Mouse (Mus musculus) neural tube, embryonic 13.5 days (tissue): ENCODE data around the gene Egfl8. TPM values are rescaled to one million over a fixed set of nuclear protein-coding genes. Genes with fewer than 3 reads are reported as not detected.

Experiments used
- ATAC-seq: fragments of 200-750 bp; cut with Nextera tagmentation; 2 replicates; pipeline ENCODE4 v1.8.0; 2017; ENCODE audit warnings: low read depth, mild to moderate bottlenecking, moderate TSS enrichment, moderate library complexity
- H3K27ac ChIP-seq: fragments of 300-500 bp; sonication (generic); replicated peaks from 2 replicates; pipeline ENCODE4 v1.5.1; 2015; ENCODE audit warnings: moderate library complexity, mild to moderate bottlenecking, inconsistent platforms
- H3K27me3 ChIP-seq: fragments of 300-500 bp; sonication (generic); 2 replicates; pipeline ENCODE4 v1.6.1; 2015; ENCODE audit warnings: mild to moderate bottlenecking, inconsistent platforms
- H3K36me3 ChIP-seq: fragments of 300-500 bp; sonication (generic); 2 replicates; pipeline ENCODE4 v1.6.1; 2015; ENCODE audit warnings: mild to moderate bottlenecking, inconsistent platforms
- H3K4me1 ChIP-seq: fragments of 300-500 bp; sonication (generic); replicated peaks from 2 replicates; pipeline ENCODE4 v1.6.1; 2015; ENCODE audit warnings: inconsistent platforms
- H3K4me2 ChIP-seq: fragments of 300-500 bp; sonication (generic); 2 replicates; pipeline ENCODE4 v1.6.1; 2015; ENCODE audit warnings: inconsistent platforms, mild to moderate bottlenecking, moderate library complexity
- H3K4me3 ChIP-seq: fragments of 300-500 bp; sonication (generic); 2 replicates; pipeline ENCODE4 v1.5.1; 2015; ENCODE audit warnings: mild to moderate bottlenecking, inconsistent platforms
- H3K9ac ChIP-seq: fragments of 300-500 bp; sonication (generic); 2 replicates; pipeline ENCODE4 v1.6.1; 2015; ENCODE audit warnings: moderate library complexity, mild to moderate bottlenecking, inconsistent platforms
- H3K9me3 ChIP-seq: fragments of 300-500 bp; sonication (generic); 2 replicates; pipeline ENCODE4 v1.6.1; 2016; ENCODE audit warnings: inconsistent platforms
- WGBS: fragments of 180-500 bp; shearing (Covaris S2); methylation state at CpG from one replicate; pipeline ENCODE4 v1.1.7; 2015; 5-methylcytosine and 5-hydroxymethylcytosine counted together
- polyA plus RNA-seq: library from polyadenylated mRNA; unstranded; fragments of >200 nt; fragmentation: Nextera tagmentation; extraction: Ambion mirVana; gene quantifications from 2 replicates; pipeline ENCODE4 v1.2.1, GENCODE M21; 2015

The Egfl8 gene
- polyA plus RNA-seq, 1 experiment from 2014 or later = 28.4 TPM

DNA sequence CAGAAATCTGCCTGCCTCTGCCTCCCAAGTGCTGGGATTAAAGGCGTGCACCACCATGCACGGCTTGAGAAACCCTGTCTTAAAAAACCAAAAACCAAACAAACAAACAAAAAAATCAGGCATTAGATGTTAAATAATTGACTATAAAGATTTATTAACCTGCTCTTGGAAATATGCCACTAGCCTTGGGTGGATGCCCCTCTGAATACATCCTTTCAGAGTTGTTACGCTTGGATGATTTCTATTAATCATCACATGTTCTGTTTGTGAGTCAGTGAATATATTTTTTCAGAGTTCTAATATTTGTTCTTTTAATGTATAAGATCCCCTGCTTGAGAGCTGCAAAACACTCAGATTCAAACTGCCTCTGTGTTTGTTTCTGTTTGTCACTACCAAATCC, 9.2 kb upstream of the Egfl8 start:
- WGBS = 95% methylated on average over 3 of the region's 3 CpGs
- H3K36me3 ChIP-seq = peaks cover 40% of the 10 kb centered on the region
- H3K4me1 ChIP-seq = peaks cover 36% of the 10 kb centered on the region
- H3K4me2 ChIP-seq = no peak overlapping the region
- H3K27me3 ChIP-seq = peaks cover 5% of the 10 kb centered on the region
- no peak overlapping the region for H3K4me3 ChIP-seq
- no peak overlapping the region for H3K27ac ChIP-seq
- H3K9me3 ChIP-seq = no peaks in the 10 kb centered on the region
- no peak overlapping the region for H3K9ac ChIP-seq
- no peak for ATAC-seq

DNA sequence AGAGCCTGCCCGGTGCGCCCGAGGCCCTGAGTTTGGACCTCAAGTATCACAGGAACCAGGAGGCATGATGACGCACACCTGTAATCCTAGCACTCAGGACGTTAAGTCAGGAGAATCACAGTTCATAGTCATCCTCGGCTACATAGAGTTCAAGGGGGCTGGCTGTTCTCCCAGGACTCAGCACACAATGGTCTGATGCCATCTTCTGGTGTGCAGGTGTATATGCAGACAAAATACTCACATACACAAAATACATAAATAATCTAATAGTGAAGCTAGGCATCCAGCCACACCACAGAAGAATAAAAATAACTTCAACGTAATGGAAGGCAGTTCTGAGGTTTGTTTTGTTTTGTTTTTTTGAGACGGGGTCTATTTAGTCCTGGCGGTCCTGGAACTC, 7.4 kb upstream of the Egfl8 start:
- Histone ChIP-seq H3K9me3 (no peaks in the 10 kb centered on the region), H3K9ac (no peak overlapping the region), H3K27me3 (no peaks in the 10 kb centered on the region), H3K4me1 (peaks cover 18% of the 10 kb centered on the region), H3K4me2 (no peak overlapping the region), H3K4me3 (no peak overlapping the region), H3K27ac (no peak overlapping the region), H3K36me3 (peaks cover 47% of the 10 kb centered on the region)
- ATAC-seq = no peak
- WGBS = 88% methylated on average over 9 of the region's 9 CpGs

GRCm38 (mm10) chr17:34621006-34621405, 5.2 kb upstream of the Egfl8 start:
- H3K27me3 ChIP-seq = no peaks in the 10 kb centered on the region
- H3K4me3 ChIP-seq = no peak overlapping the region
- WGBS = 85% methylated on average over 8 of the region's 8 CpGs
- H3K9me3 ChIP-seq = no peaks in the 10 kb centered on the region
- H3K36me3 ChIP-seq = peaks cover 62% of the 10 kb centered on the region
- peaks cover 4% of the 10 kb centered on the region for H3K4me1 ChIP-seq
- no peak overlapping the region for H3K9ac ChIP-seq
- H3K4me2 ChIP-seq = no peak overlapping the region
- ATAC-seq = no peak
- no peak overlapping the region for H3K27ac ChIP-seq

- H3K27ac ChIP-seq = no peak overlapping the region
- peaks cover 74% of the 10 kb centered on the region for H3K36me3 ChIP-seq
- no peak overlapping the region for H3K4me3 ChIP-seq
- H3K4me2 ChIP-seq = no peak overlapping the region
- whole genome bisulfite sequencing = 18% methylated on average over 6 of the region's 6 CpGs
- H3K9ac ChIP-seq = no peak overlapping the region
- H3K27me3 ChIP-seq = no peaks in the 10 kb centered on the region
- H3K4me1 ChIP-seq = no peaks in the 10 kb centered on the region
- no peak for ATAC-seq
- H3K9me3 ChIP-seq = no peaks in the 10 kb centered on the region
Observed at GRCm38 (mm10) chr17:34618999-34619398, 3.2 kb upstream of the Egfl8 start.

- ATAC-seq = no peak
- no peaks in the 10 kb centered on the region for H3K27me3 ChIP-seq
- H3K4me3 ChIP-seq = no peak overlapping the region
- peak overlapping the region; percentile 26; the same call in 1 of the 2 replicates for H3K4me2 ChIP-seq
- peaks cover 4% of the 10 kb centered on the region for H3K4me1 ChIP-seq
- H3K9me3 ChIP-seq = no peaks in the 10 kb centered on the region
- 0 out of 2 replicates have a peak overlapping the region, but pooled peaks have one; percentile 3 for H3K27ac ChIP-seq
- no peak overlapping the region for H3K9ac ChIP-seq
- WGBS = 93% methylated on average over 10 of the region's 10 CpGs
- peaks cover 74% of the 10 kb centered on the region for H3K36me3 ChIP-seq
Observed at GRCm38 (mm10) chr17:34613830-34614229, 1.9 kb downstream of the Egfl8 start.

DNA sequence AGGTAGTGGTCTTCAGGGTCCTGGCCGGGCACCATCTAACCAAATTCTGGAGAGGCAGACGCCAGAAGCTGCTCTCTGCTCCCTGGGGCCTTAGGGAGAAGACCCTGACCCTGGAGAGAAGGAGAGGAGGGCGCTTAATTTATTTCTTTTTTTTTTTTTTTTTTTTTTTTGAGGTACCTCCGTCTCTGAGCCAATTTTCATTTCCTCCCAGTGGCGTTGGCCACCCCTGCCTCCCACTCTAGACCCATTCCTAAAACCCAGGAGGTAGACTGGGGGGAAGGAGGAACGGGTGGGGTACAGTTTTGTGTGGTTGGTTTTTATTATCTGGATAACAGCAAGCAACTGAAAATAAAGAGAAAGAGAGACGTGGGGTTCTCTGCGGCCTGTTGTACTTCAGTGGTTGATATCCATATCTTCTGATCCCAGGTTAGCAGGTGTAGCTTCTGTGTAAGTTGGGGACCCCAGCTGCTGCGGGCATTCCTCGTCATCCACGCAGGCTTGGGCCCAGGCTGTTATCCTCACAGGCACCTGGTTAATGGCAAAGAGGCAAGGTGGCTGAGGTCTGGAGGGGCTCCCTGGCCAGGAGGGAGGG, 2.6 kb downstream of the Egfl8 start:
- H3K9me3 ChIP-seq = no peaks in the 10 kb centered on the region
- H3K4me3 ChIP-seq = no peak overlapping the region
- H3K4me2 ChIP-seq = no peak overlapping the region
- no peaks in the 10 kb centered on the region for H3K27me3 ChIP-seq
- peaks cover 74% of the 10 kb centered on the region for H3K36me3 ChIP-seq
- 88% methylated on average over 11 of the region's 11 CpGs for WGBS
- H3K27ac ChIP-seq = no peak overlapping the region
- H3K4me1 ChIP-seq = peaks cover 11% of the 10 kb centered on the region
- no peak for ATAC-seq
- H3K9ac ChIP-seq = no peak overlapping the region

DNA sequence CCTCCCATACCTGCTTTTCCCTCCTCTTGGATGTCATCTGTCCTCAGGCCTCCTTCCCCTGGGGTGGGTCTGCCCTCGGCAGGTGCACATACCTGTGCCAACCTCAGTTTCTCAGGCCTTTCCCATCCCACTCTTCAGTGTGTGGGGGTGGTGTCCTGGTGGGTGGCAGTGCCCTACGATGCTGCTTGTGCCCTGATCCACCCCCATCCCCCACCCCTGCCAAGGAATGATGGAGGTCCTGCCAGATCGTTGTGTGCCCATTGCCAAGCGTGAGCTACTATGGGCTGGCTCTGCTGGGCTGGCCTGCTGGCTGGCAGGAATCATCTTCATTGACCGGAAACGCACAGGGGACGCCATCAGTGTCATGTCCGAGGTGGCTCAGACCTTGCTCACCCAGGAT, 4.7 kb downstream of the Egfl8 start:
- no peak for ATAC-seq
- Histone ChIP-seq H3K9ac (no peak overlapping the region), H3K4me3 (no peak overlapping the region), H3K4me1 (peaks cover 30% of the 10 kb centered on the region), H3K9me3 (no peaks in the 10 kb centered on the region), H3K36me3 (peaks cover 59% of the 10 kb centered on the region), H3K4me2 (no peak overlapping the region), H3K27ac (no peak overlapping the region), H3K27me3 (no peaks in the 10 kb centered on the region)
- WGBS = 95% methylated on average over 8 of the region's 8 CpGs

DNA sequence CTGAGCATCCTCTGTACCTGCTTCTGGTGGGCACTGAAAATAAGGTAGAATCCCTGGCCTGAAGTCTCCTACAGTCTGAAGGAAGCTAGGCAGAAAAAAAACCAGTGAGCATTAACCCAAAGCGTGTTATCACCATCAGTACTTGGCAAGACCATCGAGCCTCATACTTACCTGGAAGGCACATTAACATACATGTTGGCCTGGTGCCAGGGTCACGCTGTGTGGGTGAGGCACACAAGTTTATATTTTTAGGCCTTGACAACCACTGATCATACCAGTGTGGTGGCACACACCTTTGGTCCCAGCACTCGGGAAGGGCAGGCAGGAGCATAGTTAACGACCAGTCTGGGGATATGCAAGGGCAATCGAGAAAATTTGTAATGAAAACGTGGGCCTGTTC, 7.8 kb downstream of the Egfl8 start:
- ATAC-seq = no peak
- Histone ChIP-seq H3K4me1 (peaks cover 41% of the 10 kb centered on the region), H3K4me3 (0 out of 2 replicates have a peak overlapping the region, but pooled peaks have one; percentile 78), H3K27me3 (no peaks in the 10 kb centered on the region), H3K4me2 (no peak overlapping the region), H3K9ac (no peak overlapping the region; the same call in 1 of the 2 replicates), H3K27ac (no peak overlapping the region), H3K36me3 (peaks cover 31% of the 10 kb centered on the region), H3K9me3 (no peaks in the 10 kb centered on the region)
- WGBS = 83% methylated on average over 7 of the region's 7 CpGs

GRCm38 (mm10) chr17:34606186-34607039, 9.4 kb downstream of the Egfl8 start:
- no peak for ATAC-seq
- Histone ChIP-seq H3K27me3 (no peaks in the 10 kb centered on the region), H3K9me3 (no peaks in the 10 kb centered on the region), H3K4me3 (peak overlapping the region; percentile 78), H3K36me3 (peaks cover 22% of the 10 kb centered on the region), H3K9ac (peak overlapping the region; percentile 99), H3K27ac (peak overlapping the region; percentile 93), H3K4me1 (peaks cover 56% of the 10 kb centered on the region), H3K4me2 (peak overlapping the region; percentile 99)
- WGBS = 16% methylated on average over 32 of the region's 32 CpGs

- Histone ChIP-seq H3K9ac (peak overlapping the region; percentile 99), H3K27ac (peak overlapping the region; percentile 93), H3K4me2 (peak overlapping the region; percentile 99), H3K27me3 (no peaks in the 10 kb centered on the region), H3K4me1 (peaks cover 56% of the 10 kb centered on the region), H3K9me3 (no peaks in the 10 kb centered on the region), H3K4me3 (peak overlapping the region; percentile 78), H3K36me3 (peaks cover 21% of the 10 kb centered on the region)
- under 1% methylated on average over 28 of the region's 30 CpGs for WGBS
- ATAC-seq = peak; percentile 34
Observed at GRCm38 (mm10) chr17:34605609-34606008, 10.2 kb downstream of the Egfl8 start.

GRCm38 (mm10) chr17:34604511-34605237, 11.1 kb downstream of the Egfl8 start:
- Histone ChIP-seq H3K27ac (peak overlapping the region; percentile 93), H3K36me3 (peaks cover 23% of the 10 kb centered on the region), H3K4me2 (peak overlapping the region; percentile 99), H3K9me3 (no peaks in the 10 kb centered on the region), H3K4me1 (peaks cover 56% of the 10 kb centered on the region), H3K9ac (peak overlapping the region; percentile 99), H3K27me3 (no peaks in the 10 kb centered on the region), H3K4me3 (peak overlapping the region; percentile 78)
- ATAC-seq = no peak
- WGBS = 9% methylated on average over 24 of the region's 24 CpGs

DNA sequence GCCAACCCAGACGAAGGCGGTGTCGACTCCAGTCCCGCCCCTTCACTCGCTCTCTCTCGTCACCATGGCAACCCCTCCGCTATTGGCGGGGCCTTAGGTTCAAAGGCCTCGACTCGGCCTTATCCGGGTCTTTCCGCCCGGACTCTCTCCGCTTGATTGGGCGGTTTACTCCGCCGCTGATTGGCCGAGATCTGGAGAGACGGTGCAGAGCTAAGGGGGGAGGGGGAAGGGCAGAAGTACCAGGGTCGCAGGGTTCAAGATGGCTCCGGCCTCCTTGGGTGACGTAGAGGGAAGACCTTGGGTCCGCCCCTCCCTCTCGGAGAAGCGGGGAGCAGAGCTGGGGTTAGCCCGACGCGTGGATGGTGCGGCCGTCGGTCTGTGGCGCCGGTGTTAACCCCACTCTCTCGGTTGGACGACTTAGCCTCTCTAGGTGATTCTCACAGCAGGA, 11.7 kb downstream of the Egfl8 start, which contains the start of gene Agpat1:
Gene Agpat1, plus strand, starts transcription at position 202 of the 448 bp plus-strand sequence.
- whole genome bisulfite sequencing = under 1% methylated on average over 35 of the region's 35 CpGs
- peaks cover 54% of the 10 kb centered on the region for H3K4me1 ChIP-seq

More for the DNA sequence above, 11.7 kb downstream of the Egfl8 start, which contains the start of gene Agpat1:
- peak within 1 kb of the TSS; percentile 78 for H3K4me3 ChIP-seq
- peaks cover 23% of the 10 kb centered on the region for H3K36me3 ChIP-seq
- H3K9ac ChIP-seq = peak within 1 kb of the TSS; percentile 99
- no peaks in the 10 kb centered on the region for H3K9me3 ChIP-seq
- ATAC-seq = peak; percentile 90
- peak within 1 kb of the TSS; percentile 99 for H3K4me2 ChIP-seq
- no peaks in the 10 kb centered on the region for H3K27me3 ChIP-seq
- peak within 1 kb of the TSS; percentile 93 for H3K27ac ChIP-seq
